Mouse (Mus musculus) layer of hippocampus, postnatal 14 days (tissue): ENCODE results near the gene Scgb1b29. TPM values are rescaled to one million over a fixed set of nuclear protein-coding genes. Genes with fewer than 3 reads are reported as not detected.
"Not testable (repeated sequence)": the region's sequence is repeated elsewhere in the genome, so short reads cannot be mapped to it uniquely, and the experiment has no call there.

ENCODE experiments used
- DNase-seq, 2 experiments: peaks; one replicate each; pipeline ENCODE4 v3.0.0; 2021 to 2022; ENCODE audit warnings: low spot score in 2 of 2, mixed read lengths in 1 of 2
- long read RNA-seq, 2 experiments: library from polyadenylated mRNA; stranded (forward); transcript quantifications; one replicate each; pipeline ENCODE4 v2.0.0; 2021
- total RNA-seq, 2 experiments: library from RNA; stranded (reverse); gene quantifications; 2 replicates each; pipeline ENCODE4 v1.2.3; 2021

The Scgb1b29 gene
- not detected for total RNA-seq
- long read RNA-seq, experiment 1, result 0 reads
- long read RNA-seq, experiment 2, result 0 reads

GRCm38 (mm10) chr7:32441241-32441640 is at the start of gene Scgb1b29:
Scgb1b29 (plus strand) TSS chr7:32441541.
- not testable (repeated sequence) for DNase-seq

- DNase-seq, result not testable (repeated sequence)
These were observed 12.7 kb upstream of the Scgb1b29 start for GRCm38 (mm10) chr7:32428636-32429035.

Other genes with a start within 250 kb of the Scgb1b29 start
- gene Scgb2b11, start 230.4 kb upstream of the Scgb1b29 start, total RNA-seq, result not detected
- gene Scgb1b11, start 218.7 kb upstream of the Scgb1b29 start, total RNA-seq, result not detected
- not detected for gene Scgb2b12, start 114.3 kb upstream of the Scgb1b29 start, total RNA-seq
- gene Scgb1b12, start 107.4 kb upstream of the Scgb1b29 start, total RNA-seq, result not detected